Mouse (Mus musculus): Measurements from ENCODE around the gene Fam169b. TPM values are rescaled to one million over a fixed set of nuclear protein-coding genes. Genes with fewer than 3 reads are reported as not detected.

The Fam169b gene
- polyA plus RNA-seq (2014; fragmentation: Illumina TruSeq; extraction: RNeasy Lipid Tissue Mini Kit (QIAGEN cat#74804); ENCODE audit: insufficient read depth, low read depth, low replicate concordance) = 2.5 TPM

GRCm38 (mm10) chr7:68273515-68273914 lies at the start of gene Fam169b:
Fam169b (plus strand) TSS chr7:68273839.

DNA sequence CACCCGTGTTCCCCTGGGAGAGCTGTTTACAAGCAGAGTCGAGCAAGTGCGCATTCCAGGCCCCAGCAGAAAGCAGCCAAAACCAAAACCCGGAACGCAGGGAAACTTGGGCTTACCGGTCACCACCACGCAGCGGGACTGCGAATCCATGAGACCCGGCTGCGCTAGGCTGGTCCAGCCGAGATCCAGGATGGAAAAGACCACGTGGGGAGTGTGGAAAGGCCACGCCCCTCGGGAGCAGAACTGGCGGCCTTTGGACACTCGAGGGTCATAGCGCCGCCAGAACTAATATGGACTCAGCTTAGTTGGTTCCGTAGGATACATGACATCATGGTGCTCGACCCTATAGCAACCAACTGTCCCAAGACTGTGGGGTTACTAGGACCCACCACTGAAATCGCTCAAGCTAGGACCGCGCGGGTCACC lies 9.6 kb upstream of the Fam169b start, which contains the start of gene Pgpep1l:
Pgpep1l (minus strand) TSS at position 206 of the 426 bp plus-strand sequence.

Other genes starting within 250 kb of the Fam169b start
- gene Pgpep1l, start 9.6 kb upstream of the Fam169b start, polyA plus RNA-seq (2014; fragmentation: Illumina TruSeq; extraction: RNeasy Lipid Tissue Mini Kit (QIAGEN cat#74804); ENCODE audit: insufficient read depth, low read depth, low replicate concordance) = 1.3 TPM

All from lung, adult 10 weeks (tissue).